Mouse (Mus musculus) layer of hippocampus, postnatal 10 days (tissue): ENCODE data around the gene Amer2. TPM values are rescaled to one million over a fixed set of nuclear protein-coding genes. Genes with fewer than 3 reads are reported as not detected.

Source experiments
- DNase-seq, 2 experiments: peaks; one replicate each; pipeline ENCODE4 v3.0.0; 2021; ENCODE audit warnings: low spot score in 2 of 2
- total RNA-seq, 2 experiments: library from RNA; stranded (reverse); gene quantifications; 2 replicates each; pipeline ENCODE4 v1.2.3; 2021

Gene Amer2
- total RNA-seq, 2 experiments from 2014 or later, result 46.1 to 49.9 TPM

DNA sequence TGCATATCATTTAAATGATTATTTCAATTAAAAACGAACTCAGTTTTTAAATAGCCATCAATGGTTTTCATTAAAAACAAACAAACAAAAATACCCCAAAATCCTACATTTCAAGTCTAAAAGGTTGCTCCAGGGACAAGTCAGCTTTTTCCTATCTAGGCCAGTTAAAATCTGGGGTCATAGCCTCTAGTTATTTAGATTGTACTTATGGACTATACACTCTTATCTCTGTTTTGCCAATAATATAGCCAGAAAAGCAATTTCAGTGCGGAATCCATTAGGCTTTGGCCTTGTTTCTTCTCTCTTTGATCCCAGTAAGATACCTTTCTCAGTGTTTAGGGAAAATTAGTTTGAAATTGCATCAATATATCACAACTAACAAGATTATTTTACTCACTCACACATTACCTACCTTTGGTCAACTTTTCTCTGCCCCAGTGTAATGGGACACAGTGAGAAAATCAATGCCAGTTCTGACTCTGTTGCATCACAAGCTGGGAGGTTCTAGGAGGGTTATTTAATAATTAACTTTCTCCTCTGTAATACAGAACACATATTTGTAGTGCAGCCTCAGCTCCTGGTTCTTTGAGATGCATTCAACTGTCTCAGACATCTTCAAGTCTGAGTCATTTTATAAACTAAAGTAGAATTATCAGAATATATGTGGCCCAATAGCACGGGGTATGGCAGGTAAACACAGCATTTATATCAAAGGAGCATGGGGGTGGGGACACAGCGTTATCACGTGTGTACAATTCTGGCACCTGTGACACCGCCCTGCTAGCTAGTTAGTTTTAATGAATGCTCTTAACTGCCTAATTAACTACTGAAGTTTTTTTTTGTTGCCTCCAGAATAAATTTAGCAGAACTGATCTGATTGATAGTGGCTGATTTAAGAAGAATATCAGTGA lies 13.8 kb downstream of the Amer2 start:
- no peak for DNase-seq

DNA sequence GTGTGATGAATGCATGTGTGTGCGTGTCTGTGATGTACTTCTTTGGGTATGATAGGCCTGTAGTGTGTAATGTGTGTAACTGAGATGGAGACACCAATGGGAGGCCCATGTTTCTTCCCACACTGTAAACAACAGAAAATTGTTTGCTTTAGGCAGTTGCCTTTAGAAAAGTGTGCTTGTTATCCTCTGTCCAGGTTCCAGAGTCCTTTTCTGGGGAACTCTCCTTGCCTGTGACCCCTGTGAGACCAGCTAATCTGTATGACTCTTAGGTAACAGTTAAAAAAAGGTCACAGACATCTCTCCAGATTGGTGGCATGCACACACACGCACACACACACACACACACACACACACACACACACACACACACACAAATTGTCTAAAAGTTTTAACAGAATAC lies 15.3 kb downstream of the Amer2 start:
- DNase-seq, result no peak

DNA sequence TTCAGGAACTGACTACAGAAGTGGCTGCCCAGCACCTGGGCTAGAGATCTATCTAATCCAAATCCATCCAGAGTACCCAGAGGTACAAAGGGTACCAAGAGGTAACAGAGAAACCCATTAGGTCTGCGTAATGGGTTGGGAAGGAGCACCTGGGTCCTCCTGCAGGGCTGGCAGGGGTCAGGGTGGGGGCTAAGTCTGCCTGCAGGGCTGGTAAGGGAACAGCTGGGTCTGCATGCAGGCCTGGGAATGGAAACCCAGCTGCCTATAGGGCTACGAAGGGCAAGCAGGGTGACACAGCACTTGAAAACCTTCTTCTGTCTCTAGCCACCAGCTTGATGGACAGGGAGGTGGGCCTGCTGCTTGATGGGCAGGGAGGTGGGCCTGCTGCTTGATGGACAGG lies 19.1 kb downstream of the Amer2 start:
- no peak for DNase-seq

DNA sequence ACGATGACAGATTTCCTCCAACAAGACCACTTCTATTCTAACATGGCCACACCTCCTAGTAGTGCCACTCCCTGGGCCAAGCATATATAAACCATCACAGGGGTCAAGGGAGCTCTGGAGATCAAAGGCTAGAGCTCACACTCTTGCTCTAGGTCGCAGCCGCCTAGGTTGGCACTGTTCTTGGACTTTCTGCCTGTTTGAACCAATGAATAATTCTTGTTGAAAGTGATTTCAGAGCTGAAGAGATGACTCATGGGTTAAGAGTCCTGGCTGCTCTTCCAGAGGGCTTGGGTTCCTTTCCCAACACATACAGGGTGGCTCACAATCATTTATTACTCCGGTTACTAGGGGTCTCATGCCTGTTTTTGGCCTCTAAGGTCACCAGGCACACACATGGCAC lies 24.3 kb downstream of the Amer2 start:
- no peak for DNase-seq

DNA sequence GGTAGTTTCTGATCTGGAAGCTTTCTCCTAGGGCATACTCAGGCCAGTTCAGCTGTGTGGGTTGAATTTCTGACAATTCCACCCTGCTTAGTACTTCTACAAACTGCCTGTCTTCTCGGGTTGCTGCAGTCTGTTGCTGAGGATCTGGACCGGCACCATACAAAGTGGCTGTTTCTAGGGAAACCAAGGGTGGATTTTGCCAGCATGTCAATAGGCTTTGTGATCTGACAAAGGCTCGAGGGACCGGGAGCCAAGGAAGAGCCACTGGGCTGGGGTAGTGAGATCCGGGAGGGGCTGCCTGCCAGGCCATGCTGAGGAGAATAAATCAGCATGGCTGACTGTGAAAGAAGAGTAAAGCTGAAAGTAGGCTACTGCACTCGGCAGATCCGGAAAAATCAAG lies 25.8 kb downstream of the Amer2 start:
- peak; percentile 63 to 74 for DNase-seq

DNA sequence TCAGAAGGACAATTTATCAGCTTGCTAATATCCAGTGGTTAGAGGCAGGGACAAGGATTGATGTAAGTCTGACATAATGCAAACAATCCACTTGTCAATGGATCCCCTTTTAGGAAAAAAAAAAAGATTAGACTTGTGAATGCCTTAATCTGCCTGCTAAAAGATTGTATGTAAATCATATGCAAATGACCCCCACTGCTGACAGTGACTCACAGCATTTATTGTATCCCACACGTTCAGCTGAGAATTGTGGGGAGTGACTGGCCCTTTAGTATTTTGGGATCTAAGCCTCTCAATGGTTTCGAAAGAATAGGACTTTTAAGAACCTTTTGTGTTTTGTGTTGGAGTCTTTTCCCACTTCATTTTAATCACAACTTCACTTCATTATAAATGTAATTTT lies 30.2 kb downstream of the Amer2 start:
- no peak for DNase-seq

DNA sequence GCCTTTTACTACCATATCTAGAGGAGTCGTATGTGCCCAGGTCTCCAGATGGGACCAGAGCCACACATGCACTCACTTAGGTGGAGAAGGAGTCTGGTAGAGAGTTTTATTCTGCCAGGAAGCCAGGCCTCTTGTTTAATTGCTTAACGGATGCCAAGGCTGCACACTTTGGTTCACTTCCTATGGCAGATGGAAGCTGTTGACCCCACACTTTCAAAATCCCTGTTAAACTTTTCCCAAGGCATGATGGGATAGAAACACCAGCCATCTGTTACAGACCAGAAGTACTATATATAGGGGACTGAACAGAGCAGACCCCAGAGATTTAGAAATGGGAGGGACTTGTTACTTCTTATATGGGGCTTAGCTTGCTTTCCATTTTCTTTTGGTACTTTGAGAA lies 32.8 kb downstream of the Amer2 start:
- no peak for DNase-seq

DNA sequence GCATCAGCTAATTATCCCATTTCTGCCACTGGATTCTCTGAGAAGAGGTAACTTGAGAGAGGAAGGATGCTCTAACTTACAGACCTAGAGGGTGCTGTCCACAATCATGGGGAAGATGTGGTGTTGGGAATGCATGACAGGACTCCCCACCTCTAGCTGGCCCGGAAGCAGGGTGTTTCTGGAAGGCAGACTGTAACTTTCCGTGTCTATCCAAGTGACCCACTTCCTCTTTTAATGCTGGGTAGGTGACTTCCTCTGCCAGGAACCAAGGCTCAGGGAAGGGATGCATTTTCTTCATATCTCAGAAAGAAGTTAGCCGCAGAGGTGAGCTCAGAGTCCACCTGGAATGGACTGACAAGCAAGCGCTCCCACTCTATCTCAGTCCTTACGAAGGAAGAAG lies 33.5 kb downstream of the Amer2 start:
- no peak for DNase-seq

DNA sequence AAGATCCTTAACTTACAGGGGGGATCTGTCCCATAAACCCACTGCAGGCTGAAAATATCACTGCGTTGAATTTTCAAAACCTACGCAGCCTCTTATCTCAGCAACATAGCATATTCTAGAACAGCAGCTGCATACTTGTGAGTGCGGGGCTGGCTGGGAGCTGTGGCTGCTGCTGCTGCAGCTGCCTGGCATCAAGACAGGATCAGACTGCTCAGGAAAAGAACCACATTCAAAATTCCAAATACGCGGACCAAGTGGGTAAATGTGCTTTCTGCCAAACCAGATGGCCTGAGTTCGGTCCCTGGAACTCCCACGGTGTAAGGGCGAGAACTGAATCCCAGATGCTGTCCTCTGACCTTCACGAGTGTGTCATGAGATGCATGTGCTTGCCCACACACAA lies 34.3 kb downstream of the Amer2 start:
- DNase-seq, result no peak

DNA sequence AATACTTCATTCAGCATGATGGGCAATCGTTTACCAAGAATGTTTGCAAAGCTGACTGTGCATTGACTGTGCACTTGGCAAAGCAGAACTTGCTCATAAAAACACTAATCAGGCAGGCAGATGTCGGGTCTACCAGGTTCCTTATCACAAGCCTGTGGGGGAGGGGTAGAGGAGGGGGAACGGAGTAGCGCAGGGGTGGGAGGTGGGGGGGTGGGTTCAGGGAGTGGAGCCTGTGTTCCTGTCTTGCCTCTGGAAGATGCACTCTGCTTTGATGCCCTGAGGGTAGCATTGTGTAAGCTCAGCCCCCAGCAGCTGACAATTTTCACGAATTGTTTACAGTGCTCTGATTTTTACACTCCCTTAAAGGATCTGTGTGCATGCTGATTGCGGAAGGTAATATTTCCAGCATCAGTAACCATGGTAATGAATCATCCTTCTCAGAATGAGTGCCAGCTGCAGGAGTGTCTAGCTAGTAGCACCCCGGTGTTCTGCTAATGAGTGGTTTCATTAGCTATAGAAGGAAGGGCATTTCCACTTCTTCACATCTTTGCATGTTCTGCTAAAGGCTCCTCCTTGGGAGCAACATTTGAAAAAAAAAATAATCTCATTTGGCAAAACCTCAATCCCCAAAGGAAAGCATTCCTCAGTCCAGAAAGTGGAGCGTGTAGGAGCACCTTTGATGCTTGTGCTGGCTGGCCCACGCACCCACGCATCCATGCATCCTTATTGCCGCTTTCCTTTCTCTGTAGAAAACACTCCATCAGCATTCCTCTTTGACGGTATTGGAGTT lies 36.8 kb downstream of the Amer2 start:
- DNase-seq, result no peak

DNA sequence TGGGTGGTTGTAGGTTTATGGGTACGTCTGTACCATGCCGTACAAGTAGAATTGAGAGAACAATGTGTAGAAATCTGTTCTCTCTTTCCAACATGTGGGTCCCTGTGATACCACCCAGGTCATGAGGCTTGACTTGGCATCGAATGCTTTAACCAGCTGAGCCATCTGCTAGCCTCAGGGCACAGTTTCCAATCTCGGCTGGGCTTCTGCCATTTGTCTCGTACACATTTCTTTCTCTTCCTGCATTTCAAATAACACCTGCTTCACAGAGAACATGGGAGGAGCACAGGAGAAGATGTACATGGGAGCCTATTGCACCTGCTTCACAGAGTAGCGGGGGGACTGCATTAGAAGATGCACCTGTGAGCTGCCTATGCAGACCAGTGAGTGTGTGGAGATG lies 38.2 kb downstream of the Amer2 start:
- no peak for DNase-seq

DNA sequence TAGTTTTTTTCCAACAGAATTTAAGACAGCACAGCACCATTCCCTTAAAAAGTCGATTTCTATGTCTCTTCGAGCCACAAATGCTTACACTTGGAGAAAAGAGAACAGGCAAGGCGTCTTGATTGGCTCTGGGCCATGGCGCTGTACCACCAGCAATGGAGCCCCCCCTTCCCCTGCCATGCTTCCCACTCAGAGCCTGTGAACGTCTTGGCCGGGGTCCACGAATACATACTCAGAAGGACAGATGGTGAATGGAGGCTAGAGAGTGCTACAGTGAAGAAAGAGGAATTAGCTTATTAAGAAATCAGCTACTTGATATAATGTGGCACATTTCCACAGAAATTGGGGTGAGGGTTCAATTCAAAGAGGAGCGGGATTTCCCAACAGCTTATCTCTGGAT lies 41.6 kb downstream of the Amer2 start:
- DNase-seq, result peak; percentile 74 to 82

DNA sequence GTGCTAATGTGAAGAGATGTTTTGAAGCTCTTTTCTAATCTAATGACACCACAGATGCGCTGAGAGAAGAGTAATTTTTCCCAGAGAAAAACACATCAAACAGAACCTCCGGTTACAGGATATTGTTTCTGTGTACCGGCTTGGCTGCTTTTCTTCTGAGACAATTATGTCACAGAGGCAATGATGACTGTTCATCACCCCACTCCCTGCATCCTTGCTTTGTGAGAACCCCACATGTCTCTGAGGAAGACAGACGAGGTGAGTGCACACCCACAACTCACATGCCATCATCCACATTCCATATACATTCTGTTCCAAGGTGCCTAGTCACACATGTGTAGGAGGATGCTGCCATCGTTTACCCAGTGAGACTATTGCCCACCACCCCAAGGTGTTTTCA lies 44.9 kb downstream of the Amer2 start:
- DNase-seq, result no peak

DNA sequence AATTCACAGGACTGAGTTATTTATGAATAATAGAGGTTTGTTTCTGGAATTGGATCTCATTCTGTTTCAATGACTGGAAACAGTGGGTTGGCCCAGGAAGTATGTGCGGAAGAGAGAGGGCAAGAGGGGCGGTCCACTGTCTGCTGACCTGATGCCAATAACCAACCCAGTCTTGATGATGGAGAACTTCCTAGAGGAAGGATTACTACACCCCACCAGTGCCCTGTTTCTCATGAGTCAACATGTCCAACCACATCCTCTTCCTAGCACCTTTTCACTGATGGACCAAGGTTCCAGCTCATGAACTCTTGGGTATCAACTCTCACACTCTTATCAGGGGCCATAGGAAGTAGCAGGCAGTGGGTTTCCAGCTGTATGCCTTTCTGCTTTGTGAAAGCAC lies 49.9 kb downstream of the Amer2 start:
- DNase-seq, result no peak

DNA sequence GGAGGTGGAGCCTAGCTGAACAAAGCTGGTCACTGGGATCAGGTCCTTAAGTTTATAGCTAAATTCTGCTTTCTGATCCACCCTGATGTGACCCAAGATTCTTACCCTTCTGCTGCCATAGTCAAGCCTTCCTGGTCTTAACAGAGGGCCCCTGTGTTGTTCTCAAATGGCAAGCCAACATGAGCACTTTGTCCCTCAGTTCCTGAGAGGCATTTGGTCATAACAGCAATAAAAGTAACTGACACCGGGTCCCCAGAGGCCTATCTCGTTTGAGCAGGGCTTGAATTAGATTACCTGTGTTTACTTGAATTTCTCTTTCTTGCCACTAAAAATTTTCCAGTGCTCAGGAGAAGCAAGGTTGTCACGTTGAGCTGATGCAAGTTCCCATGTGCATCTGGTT lies 51.1 kb downstream of the Amer2 start:
- no peak for DNase-seq

DNA sequence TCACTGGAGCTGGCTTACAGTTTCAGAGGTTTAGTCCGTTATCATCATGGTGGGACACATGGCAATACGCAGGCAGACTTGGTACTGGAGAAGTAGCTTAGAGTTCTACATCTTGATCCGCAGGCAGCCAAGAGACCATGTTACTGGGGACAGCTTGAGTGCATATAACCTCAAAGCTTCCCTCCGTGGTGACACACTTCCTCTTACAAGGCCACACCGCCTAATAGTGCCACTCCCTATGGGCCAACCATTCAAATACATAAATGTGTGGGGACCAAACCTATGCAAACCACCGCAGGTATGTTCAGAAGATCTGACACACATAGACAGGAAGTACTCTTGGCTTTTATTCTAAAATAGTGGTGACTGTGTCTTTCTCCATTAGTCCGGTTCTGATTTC lies 52.5 kb downstream of the Amer2 start:
- no peak for DNase-seq

DNA sequence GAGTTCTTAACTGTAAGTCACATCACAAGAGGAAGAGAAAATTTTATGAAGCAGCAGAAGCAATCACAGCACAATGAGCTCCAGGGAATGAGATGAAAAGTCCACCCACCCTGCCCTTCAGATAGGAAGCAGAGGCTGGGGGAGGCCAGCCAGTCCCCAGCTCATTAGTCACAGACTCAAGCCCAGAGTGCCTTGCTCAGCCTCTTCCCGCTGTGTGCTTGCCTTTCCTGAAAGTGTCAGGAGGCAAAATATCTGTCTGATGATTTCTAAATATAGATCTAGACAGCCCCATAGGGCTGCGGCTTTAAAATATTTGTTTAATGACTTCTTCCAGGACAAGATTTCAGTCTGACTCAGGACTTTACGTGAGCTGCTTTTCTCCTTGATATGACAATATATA lies 54.8 kb downstream of the Amer2 start:
- no peak for DNase-seq

DNA sequence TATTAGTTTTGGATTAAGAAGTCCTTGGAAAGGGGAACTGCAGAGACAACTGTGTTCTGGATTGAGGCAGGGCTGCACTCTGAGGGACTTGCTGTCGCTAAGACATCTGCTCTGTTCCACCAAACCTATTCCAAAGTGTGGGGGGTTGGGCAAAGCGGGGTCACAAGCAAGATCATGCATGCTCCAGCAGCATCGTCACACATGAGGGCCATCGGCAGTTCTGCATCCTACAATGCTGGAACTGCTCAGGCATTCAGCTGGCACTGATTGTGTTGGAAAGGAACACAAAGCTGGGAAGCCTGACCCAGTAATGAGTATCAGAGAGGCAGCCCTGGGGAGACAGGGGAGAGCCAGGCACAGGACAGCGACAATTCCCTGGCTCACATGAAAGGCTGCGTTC lies 56.5 kb downstream of the Amer2 start:
- DNase-seq, result peak; percentile 28 to 43

DNA sequence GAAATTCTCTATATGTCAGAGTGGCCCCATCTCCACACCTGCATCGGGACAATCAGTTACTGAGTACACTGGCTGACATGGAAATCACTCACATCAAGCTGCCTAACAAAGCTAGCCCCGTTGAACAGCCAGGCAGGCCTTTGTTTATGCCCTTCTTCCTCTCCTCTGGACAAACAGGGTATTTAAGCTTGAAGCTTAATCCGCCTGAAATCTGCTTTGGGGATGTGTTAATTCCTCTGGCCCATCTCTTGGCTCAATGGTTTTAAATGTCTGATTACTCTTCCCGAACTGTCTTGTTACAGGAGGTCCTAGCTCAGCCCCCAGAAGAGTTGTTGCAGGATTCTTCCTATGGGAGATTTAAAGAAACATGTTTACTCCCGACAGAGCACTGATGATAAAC lies 58.5 kb downstream of the Amer2 start:
- DNase-seq, result no peak

DNA sequence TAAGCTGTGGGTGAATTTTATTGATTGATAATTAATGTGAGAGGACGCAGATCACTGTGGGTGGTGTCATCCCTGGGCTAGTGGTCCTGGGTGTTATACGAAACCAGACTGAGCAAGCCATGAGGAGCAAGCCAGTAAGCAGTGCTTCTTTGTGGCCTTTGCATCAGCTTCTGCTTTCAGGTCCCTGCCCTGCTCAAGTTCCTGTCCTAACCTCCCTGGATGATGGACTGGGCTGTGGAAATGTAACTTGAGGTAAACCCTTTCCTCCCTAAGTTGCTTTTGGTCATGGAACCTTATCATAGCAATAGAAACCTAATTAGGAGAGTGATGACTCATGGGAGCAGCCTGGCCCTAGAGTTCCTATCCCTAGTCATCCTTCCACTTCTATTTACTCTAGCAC lies 59.1 kb downstream of the Amer2 start:
- no peak for DNase-seq

DNA sequence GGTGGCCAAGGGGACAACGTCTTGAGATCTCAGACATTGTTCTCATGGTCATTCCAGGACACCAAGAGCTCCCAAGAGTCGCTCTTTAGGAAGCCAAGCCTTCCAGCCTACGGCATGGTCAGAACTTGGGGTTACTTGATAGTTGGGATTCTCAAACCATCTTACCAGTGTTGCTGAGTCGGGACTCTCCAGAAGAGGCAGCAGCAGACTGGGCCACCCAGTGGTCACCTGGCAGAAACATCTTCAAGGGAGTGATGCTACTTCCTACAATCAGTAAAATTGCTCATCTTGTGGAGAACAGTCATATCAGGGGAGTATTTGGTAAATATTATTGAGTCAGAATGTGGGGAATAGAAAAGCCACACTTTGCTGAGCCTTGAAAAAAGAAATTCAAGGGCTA lies 62.5 kb downstream of the Amer2 start:
- peak in 1 of 2 experiments; percentile 34 for DNase-seq

DNA sequence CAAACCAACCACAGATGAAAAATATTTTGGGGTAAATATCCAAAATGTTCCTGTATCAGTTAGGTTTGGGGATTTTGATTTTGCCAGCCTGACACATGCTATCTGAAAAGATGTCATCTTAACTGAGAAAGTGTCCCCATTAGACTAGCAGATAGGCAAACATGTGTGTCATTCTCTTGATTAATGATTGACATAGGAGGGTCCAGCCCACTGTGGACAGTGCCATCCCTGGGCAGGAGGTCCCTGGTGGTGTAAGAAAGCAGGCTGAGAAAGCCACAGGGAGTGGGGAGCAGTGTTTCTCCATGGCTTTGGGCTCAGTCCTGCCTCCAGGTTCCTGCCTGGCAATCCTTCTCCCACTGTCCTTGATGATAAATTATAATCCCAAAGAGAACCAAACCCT lies 63.3 kb downstream of the Amer2 start:
- no peak for DNase-seq
